Mouse (Mus musculus) testis, adult 2 months (tissue): Measurements from ENCODE around the gene Tmem164.

ENCODE experiments used
- CTCF ChIP-seq: fragments of 200-500 bp; IDR thresholded peaks from 2 replicates; pipeline ENCODE4 v1.5.1; 2012; ENCODE audit warnings: low read depth, mild to moderate bottlenecking, inconsistent platforms, low read length, moderate library complexity; ENCODE audit not compliant: control insufficient read depth, insufficient read depth, insufficient replicate concordance
- POLR2A ChIP-seq: fragments of 200-500 bp; IDR thresholded peaks from 2 replicates; pipeline ENCODE4 v1.6.1; 2012; ENCODE audit warnings: low read depth, mild to moderate bottlenecking, inconsistent platforms, low read length, moderate library complexity; ENCODE audit not compliant: control insufficient read depth

GRCm38 (mm10) chrX:142882255-142882654, 201.0 kb downstream of the Tmem164 start:
- TF ChIP-seq CTCF (no peak), POLR2A (no peak)
